Mouse (Mus musculus) stomach, embryonic 16.5 days (tissue): ENCODE data around the gene Thap3. TPM values are rescaled to one million over a fixed set of nuclear protein-coding genes. Genes with fewer than 3 reads are reported as not detected.

Experiments
- ATAC-seq: fragments of 200-750 bp; cut with Nextera tagmentation; 2 replicates; pipeline ENCODE4 v1.8.0; 2017; ENCODE audit warnings: moderate number of reproducible peaks, moderate TSS enrichment; ENCODE audit not compliant: insufficient read depth, low FRiP score
- H3K27ac ChIP-seq: fragments of 300-500 bp; sonication (generic); 2 replicates; pipeline ENCODE4 v1.5.1; 2014; ENCODE audit warnings: low read length
- H3K27me3 ChIP-seq: fragments of 300-500 bp; sonication (generic); 2 replicates; pipeline ENCODE4 v1.6.1; 2014; ENCODE audit warnings: low read length, control low read depth, mixed read lengths; ENCODE audit not compliant: control insufficient read depth, insufficient read depth
- H3K36me3 ChIP-seq: fragments of 300-500 bp; sonication (generic); 2 replicates; pipeline ENCODE4 v1.6.1; 2014; ENCODE audit warnings: low read length; ENCODE audit not compliant: control insufficient read depth, insufficient read depth
- H3K4me1 ChIP-seq: fragments of 300-500 bp; sonication (generic); 2 replicates; pipeline ENCODE4 v1.6.1; 2014; ENCODE audit warnings: low read length, control low read depth, mixed read lengths; ENCODE audit not compliant: control insufficient read depth, insufficient read depth
- H3K4me2 ChIP-seq: fragments of 300-500 bp; sonication (generic); 2 replicates; pipeline ENCODE4 v1.6.1; 2014; ENCODE audit warnings: low read depth, low read length, mixed read lengths
- H3K4me3 ChIP-seq: fragments of 300-500 bp; sonication (generic); replicated peaks from 2 replicates; pipeline ENCODE4 v1.5.1; 2014; ENCODE audit warnings: mild to moderate bottlenecking, low read length
- H3K9ac ChIP-seq: fragments of 300-500 bp; sonication (generic); 2 replicates; pipeline ENCODE4 v1.6.1; 2014; ENCODE audit warnings: low read length
- H3K9me3 ChIP-seq: fragments of 300-500 bp; sonication (generic); replicated peaks from 2 replicates; pipeline ENCODE4 v1.6.1; 2016; ENCODE audit warnings: low read length, control low read depth; ENCODE audit not compliant: control insufficient read depth
- WGBS: fragments of 180-500 bp; shearing (Covaris S2); extraction: QIAGEN DNeasy Blood & Tissue Kit; methylation state at CpG from one replicate; pipeline ENCODE4 v1.1.7; 2014; 5-methylcytosine and 5-hydroxymethylcytosine counted together
- polyA plus RNA-seq: library from polyadenylated mRNA; unstranded; fragments of >200 nt; fragmentation: Nextera tagmentation; extraction: Ambion mirVana; gene quantifications from 2 replicates; pipeline ENCODE4 v1.2.1, GENCODE M21; 2015

Thap3 gene
- polyA plus RNA-seq, 1 experiment from 2014 or later, result 35.7 TPM

DNA sequence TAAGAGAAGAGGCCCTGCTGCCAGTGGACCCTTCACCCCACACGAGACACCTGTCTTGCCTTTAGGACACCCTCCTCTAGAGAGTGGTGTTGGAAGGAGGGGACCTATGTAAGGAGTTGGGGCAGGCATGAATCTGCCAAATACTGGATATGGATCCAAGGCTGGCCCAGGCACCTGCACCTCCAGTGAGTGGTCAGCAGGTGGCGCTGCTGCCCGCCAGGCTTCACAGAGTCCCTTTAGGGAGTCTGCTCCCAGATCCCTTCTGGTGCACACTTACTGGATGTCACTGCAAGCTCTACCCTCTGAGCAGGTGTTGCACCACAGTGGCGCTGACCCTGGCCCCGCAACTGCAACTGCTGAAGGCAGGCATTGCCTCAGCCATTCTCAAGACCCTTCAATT, 7.4 kb downstream of the Thap3 start:
- no peak overlapping the region for H3K9ac ChIP-seq
- H3K27ac ChIP-seq, result no peak overlapping the region
- peaks cover 8% of the 10 kb centered on the region; the same call in 1 of the 2 replicates for H3K36me3 ChIP-seq
- no peak overlapping the region for H3K4me3 ChIP-seq
- ATAC-seq, result peak; percentile 76; the same call in 1 of the 2 replicates
- WGBS, result 7% methylated on average over 5 of the region's 5 CpGs
- H3K4me2 ChIP-seq, result no peak overlapping the region
- no peaks in the 10 kb centered on the region for H3K27me3 ChIP-seq
- no peaks in the 10 kb centered on the region for H3K9me3 ChIP-seq
- H3K4me1 ChIP-seq, result 0 out of 2 replicates have a peak, but pooled peaks cover 3% of the 10 kb centered on the region

DNA sequence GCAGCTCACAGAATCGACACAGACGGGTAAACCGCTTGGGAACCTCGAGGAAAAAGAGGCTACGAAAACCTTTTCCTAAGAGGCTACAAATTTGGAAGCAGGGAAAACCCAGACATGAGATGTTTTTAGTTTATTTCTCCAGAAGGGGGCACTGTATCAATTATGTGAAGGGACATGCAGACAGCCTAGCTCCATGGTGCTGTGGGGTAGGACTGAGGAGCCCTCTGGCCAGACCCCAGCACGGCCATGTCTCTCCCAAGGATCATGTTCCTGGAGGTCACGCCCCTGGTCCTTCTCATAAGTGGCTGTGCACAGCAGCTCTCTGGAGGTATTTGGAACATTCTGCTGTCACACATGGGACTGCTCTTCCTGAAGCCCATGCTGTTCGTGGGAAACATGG, 8.1 kb downstream of the Thap3 start:
- WGBS, result 73% methylated on average over 8 of the region's 8 CpGs
- Histone ChIP-seq H3K9me3 (no peaks in the 10 kb centered on the region), H3K4me1 (no peaks in the 10 kb centered on the region), H3K4me2 (no peak overlapping the region), H3K27ac (no peak overlapping the region), H3K27me3 (no peaks in the 10 kb centered on the region), H3K36me3 (peaks cover 8% of the 10 kb centered on the region; the same call in 1 of the 2 replicates), H3K9ac (no peak overlapping the region), H3K4me3 (no peak overlapping the region)
- no peak for ATAC-seq

DNA sequence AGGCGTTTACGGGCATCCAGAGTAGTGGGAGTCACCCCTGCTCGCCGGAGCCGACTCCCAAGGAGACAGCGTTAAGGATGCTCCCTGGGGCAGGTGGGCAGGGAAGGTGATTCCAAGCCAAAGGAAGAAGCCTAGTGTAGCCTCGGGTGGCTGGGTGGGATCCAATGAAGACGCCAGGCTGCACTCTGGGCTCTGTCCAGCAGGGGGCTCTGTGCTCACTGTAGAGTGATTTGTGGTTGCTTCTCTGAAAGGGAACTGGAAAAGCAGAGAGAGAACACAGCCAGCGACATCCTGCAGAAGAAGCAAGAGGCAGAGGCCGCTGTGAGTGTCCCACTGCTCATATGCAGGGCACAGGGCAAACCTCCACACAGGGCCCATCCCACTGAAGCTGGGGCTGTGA, 11.0 kb downstream of the Thap3 start:
- Histone ChIP-seq H3K4me3 (no peak overlapping the region), H3K27me3 (no peaks in the 10 kb centered on the region), H3K4me2 (no peak overlapping the region), H3K9me3 (no peaks in the 10 kb centered on the region), H3K36me3 (peaks cover 24% of the 10 kb centered on the region), H3K4me1 (no peaks in the 10 kb centered on the region), H3K27ac (no peak overlapping the region), H3K9ac (no peak overlapping the region)
- no peak for ATAC-seq
- WGBS, result 34% methylated on average over 10 of the region's 10 CpGs

DNA sequence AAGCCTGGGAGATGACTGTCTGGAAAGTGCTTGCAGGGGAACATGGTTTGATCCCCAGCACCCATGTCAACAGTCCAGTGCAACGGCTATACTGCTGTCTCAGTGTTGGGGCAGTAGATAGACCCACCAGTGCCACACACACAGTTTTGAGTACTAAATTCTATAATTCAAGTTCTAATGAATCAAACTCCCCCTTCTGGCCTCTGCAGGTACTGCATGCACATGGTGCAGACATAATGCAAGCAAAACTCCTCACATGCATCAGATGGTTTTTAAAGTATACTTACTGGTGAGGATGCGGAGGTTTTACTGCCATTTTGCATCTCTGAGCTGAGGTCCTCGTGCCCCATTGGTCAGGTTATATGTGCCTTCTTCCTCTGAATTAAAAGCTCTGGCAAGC, 13.4 kb downstream of the Thap3 start:
- H3K4me2 ChIP-seq, result no peak overlapping the region
- H3K4me1 ChIP-seq, result no peaks in the 10 kb centered on the region
- H3K27me3 ChIP-seq, result no peaks in the 10 kb centered on the region
- H3K9me3 ChIP-seq, result no peaks in the 10 kb centered on the region
- peaks cover 24% of the 10 kb centered on the region for H3K36me3 ChIP-seq
- no peak overlapping the region for H3K4me3 ChIP-seq
- WGBS, result 92% methylated on average over 3 of the region's 3 CpGs
- H3K27ac ChIP-seq, result no peak overlapping the region
- H3K9ac ChIP-seq, result no peak overlapping the region
- ATAC-seq, result no peak

DNA sequence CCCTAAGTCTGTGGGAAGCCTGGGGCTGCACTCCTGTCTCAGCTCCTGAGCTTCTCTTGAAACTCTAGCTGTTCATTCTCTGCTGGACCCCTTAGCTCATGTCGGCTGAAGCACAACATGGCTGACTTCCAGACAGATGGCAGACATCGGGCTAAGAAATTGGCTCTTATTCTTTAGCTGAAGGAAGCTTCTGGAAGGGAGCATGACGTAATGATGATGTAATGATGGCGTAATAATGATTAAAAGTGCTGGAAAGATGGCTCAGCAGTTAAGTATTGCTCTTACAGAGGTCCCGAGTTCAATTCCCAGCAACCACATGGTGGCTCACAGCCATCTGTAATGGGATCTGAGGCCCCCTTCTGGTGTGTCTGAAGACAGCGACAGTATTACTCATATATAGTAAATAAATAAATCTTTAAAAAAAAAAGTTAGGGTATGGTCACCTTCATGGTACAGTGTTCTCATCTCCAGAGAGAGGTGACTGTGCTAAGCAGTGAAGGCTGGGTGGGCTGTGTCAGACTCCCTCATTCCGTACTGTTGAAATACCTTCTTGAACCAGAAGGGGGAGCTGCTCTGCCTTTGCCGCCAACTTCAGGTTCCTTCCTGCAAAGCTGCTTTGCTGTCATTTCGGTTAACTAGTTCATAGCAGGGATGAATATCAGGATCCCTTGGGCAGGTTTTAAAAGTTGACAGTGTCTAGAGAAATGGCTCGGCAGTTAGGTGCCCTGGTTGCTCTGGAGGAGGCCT, 16.4 kb downstream of the Thap3 start:
- no peak overlapping the region for H3K27ac ChIP-seq
- no peak for ATAC-seq
- H3K4me3 ChIP-seq, result no peak overlapping the region
- peaks cover 21% of the 10 kb centered on the region for H3K36me3 ChIP-seq
- H3K27me3 ChIP-seq, result no peaks in the 10 kb centered on the region
- no peak overlapping the region for H3K9ac ChIP-seq
- H3K4me2 ChIP-seq, result no peak overlapping the region
- WGBS, result 63% methylated on average over 10 of the region's 10 CpGs
- no peaks in the 10 kb centered on the region for H3K9me3 ChIP-seq
- H3K4me1 ChIP-seq, result no peaks in the 10 kb centered on the region

DNA sequence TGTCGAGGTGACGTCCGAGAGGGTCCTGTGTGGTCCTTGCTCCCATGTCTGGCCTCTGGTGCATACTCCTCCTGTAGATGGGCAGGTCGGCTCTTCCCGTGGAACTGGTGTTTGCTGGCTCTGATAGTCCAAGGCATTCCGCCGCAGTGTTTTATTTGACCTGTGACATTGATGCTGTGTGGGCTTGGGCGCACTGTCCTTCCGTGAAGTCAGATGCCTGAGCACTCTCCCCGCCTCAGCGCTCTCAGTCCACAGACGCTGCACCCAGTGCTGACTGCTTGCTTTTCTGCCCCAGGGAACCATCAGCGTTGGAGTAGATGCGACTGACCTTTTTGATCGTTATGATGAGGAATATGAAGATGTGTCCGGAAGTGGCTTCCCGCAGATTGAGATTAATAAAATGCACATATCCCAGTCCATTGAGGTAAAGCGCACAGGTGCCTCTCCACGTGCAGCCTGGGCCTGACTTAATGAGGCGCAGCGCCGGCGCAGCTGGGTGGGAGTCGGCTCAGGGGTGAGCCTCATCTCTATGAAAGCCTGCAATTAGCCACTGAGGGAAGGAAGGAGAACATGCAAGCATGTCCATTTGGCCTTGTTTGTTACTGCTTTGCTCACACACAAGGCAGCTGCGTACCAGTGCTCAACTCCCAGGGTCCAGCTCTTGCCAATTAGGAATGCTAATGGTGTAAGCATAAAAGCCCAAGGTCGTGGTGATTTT, 20.4 kb downstream of the Thap3 start:
- H3K27ac ChIP-seq, result no peak overlapping the region
- WGBS, result 93% methylated on average over 26 of the region's 26 CpGs

DNA sequence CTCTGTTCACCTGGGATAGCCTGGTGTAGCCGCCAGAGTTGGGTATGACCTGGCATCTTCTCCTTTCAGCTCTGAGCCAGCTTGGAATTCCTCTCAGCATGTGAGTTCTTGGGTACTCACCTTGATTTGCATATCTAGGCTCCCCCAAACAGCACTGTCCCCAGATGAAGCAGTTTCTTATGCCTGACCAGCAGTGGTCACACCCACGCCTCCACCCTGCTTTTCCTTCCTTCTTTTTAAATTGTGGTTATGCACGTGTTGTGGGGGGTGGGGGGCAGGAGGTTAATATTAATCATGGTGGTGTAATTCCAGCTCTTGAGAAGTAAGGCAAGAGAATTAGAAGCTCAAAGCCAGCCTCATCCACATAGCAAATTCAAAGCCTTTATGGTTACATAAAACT, 26.0 kb downstream of the Thap3 start:
- WGBS, result 77% methylated on average over 3 of the region's 3 CpGs
- H3K36me3 ChIP-seq, result peaks cover 15% of the 10 kb centered on the region
- no peak overlapping the region for H3K27ac ChIP-seq

More for the DNA sequence above, 20.4 kb downstream of the Thap3 start:
- H3K9me3 ChIP-seq, result no peaks in the 10 kb centered on the region
- no peaks in the 10 kb centered on the region for H3K4me1 ChIP-seq
- no peak overlapping the region for H3K4me2 ChIP-seq
- peaks cover 17% of the 10 kb centered on the region for H3K36me3 ChIP-seq
- ATAC-seq, result no peak
- H3K4me3 ChIP-seq, result no peak overlapping the region
- no peaks in the 10 kb centered on the region for H3K27me3 ChIP-seq
- no peak overlapping the region for H3K9ac ChIP-seq

DNA sequence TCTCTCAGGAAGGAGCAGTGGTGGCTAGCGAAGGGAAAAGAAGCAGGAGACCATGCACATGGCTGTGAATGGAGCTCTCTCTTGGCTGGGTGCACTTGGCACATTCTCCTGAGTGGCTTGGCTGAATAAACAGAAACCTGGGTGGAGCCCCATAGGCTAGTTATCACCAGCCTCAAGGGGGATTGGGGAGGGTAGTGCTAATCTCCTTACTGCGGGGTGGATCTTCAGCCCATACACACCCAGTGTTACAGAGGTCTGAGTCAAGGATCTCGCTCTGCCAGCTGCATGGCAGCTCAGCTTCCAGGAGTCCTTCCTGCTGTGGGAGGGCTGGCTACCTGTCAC, 28.3 kb downstream of the Thap3 start:
- WGBS, result 59% methylated on average over 3 of the region's 3 CpGs
- peaks cover 20% of the 10 kb centered on the region for H3K36me3 ChIP-seq
- H3K4me3 ChIP-seq, result no peak overlapping the region
- ATAC-seq, result peak; percentile 92
- H3K9ac ChIP-seq, result no peak overlapping the region
- no peak overlapping the region for H3K4me2 ChIP-seq
- H3K4me1 ChIP-seq, result peaks cover 8% of the 10 kb centered on the region; the same call in 1 of the 2 replicates
- no peaks in the 10 kb centered on the region for H3K9me3 ChIP-seq
- H3K27me3 ChIP-seq, result no peaks in the 10 kb centered on the region
- peak overlapping the region; percentile 58; the same call in 1 of the 2 replicates for H3K27ac ChIP-seq

More for the DNA sequence above, 26.0 kb downstream of the Thap3 start:
- Histone ChIP-seq H3K4me3 (no peak overlapping the region), H3K9me3 (no peaks in the 10 kb centered on the region), H3K4me1 (peaks cover 8% of the 10 kb centered on the region; the same call in 1 of the 2 replicates), H3K9ac (no peak overlapping the region), H3K4me2 (no peak overlapping the region), H3K27me3 (no peaks in the 10 kb centered on the region)
- ATAC-seq, result no peak

DNA sequence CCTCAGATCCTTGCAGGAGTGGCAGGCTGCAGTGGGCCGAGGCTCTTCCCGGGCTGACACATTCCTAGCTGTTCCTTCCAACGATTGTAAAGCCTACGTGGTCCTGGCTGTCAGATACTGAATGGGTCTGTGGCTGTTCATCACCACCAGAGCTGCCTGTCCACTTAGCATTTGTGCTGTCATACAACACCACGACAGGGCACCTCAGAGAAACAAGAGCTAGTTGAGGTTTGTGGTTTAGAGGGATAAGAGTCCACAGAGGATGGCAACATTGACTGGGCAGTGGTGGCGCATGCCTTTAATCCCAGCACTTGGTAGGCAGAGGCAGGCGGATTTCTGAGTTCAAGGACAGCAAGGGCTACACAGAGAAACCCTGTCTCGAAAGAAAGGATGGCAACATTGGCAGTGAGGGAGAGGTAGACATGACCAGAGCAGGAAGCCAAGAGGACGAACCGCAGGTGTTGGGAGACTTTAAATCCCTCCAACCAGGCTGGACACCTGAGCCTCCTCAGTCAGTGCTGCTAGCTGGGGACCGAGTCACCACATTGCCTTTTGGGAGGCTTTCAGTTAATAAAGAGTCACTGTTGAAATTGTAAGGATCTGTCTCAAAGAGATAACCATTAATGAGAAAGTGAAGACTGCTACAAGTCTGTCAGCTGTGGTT, 28.8 kb downstream of the Thap3 start:
- ATAC-seq, result no peak

More for the DNA sequence above, 28.8 kb downstream of the Thap3 start:
- Histone ChIP-seq H3K4me3 (no peak overlapping the region), H3K27me3 (no peaks in the 10 kb centered on the region), H3K4me1 (peaks cover 8% of the 10 kb centered on the region; the same call in 1 of the 2 replicates), H3K36me3 (peaks cover 18% of the 10 kb centered on the region), H3K27ac (peak overlapping the region; percentile 58; the same call in 1 of the 2 replicates), H3K9me3 (no peaks in the 10 kb centered on the region), H3K9ac (no peak overlapping the region), H3K4me2 (no peak overlapping the region)
- WGBS, result 87% methylated on average over 11 of the region's 11 CpGs
